Mouse (Mus musculus) thymus, adult 2 months (tissue): ENCODE measurements around the gene Pkn1. TPM values are rescaled to one million over a fixed set of nuclear protein-coding genes. Genes with fewer than 3 reads are reported as not detected.

Source experiments
- DNase-seq: peaks from one replicate; pipeline ENCODE4 v3.0.0; 2021
- H3K27ac ChIP-seq: fragments of 200-500 bp; 2 replicates; pipeline ENCODE4 v1.5.1; 2012; ENCODE audit warnings: low read length, control low read depth; ENCODE audit not compliant: control insufficient read depth, insufficient read depth
- H3K27me3 ChIP-seq: fragments of 200-500 bp; 2 replicates; pipeline ENCODE4 v1.6.1; 2012; ENCODE audit warnings: mild to moderate bottlenecking, low read length, moderate library complexity, mixed read lengths; ENCODE audit not compliant: control insufficient read depth, insufficient read depth
- H3K36me3 ChIP-seq: fragments of 200-500 bp; 2 replicates; pipeline ENCODE4 v1.6.1; 2012; ENCODE audit warnings: mild to moderate bottlenecking, low read length, moderate library complexity; ENCODE audit not compliant: control insufficient read depth, insufficient read depth
- H3K4me1 ChIP-seq: fragments of 200-500 bp; replicated peaks from 2 replicates; pipeline ENCODE4 v1.6.1; 2012; ENCODE audit warnings: low read length; ENCODE audit not compliant: control insufficient read depth, insufficient read depth
- H3K4me3 ChIP-seq: fragments of 200-500 bp; 2 replicates; pipeline ENCODE4 v1.5.1; 2012; ENCODE audit warnings: mild to moderate bottlenecking, low read length, control low read depth, moderate library complexity; ENCODE audit not compliant: control insufficient read depth, insufficient read depth
- CTCF ChIP-seq: fragments of 200-500 bp; IDR thresholded peaks from 2 replicates; pipeline ENCODE4 v1.5.1; 2012; ENCODE audit warnings: mild to moderate bottlenecking, control low read depth, low read length, moderate library complexity, borderline replicate concordance; ENCODE audit not compliant: control insufficient read depth, poor library complexity, insufficient read depth; ENCODE audit errors: extremely low read depth
- POLR2A ChIP-seq: fragments of 200-500 bp; IDR thresholded peaks from 2 replicates; pipeline ENCODE4 v1.6.1; 2012; ENCODE audit warnings: mild to moderate bottlenecking, low read length, control low read depth, moderate library complexity; ENCODE audit not compliant: control insufficient read depth, poor library complexity, insufficient read depth; ENCODE audit errors: extremely low read depth
- WGBS: fragments of 180-500 bp; shearing (Covaris S2); methylation state at CpG from one replicate; pipeline ENCODE4 v1.1.7; 2018; 5-methylcytosine and 5-hydroxymethylcytosine counted together
- polyA plus RNA-seq: library from polyadenylated mRNA; depleted of rRNA; stranded (reverse); fragments of >200 nt; gene quantifications from 2 replicates; pipeline ENCODE4 v1.2.3, GENCODE M21; 2012; rRNA removed

Gene Pkn1
- polyA plus RNA-seq, result 321 and 324 TPM in 2 replicates

- H3K27ac ChIP-seq, result peak within 1 kb of the TSS; percentile 97
- peaks cover 42% of the 10 kb centered on the region for H3K4me1 ChIP-seq
- DNase-seq, result peak; percentile 69
- WGBS, result under 1% methylated on average over 83 of the region's 85 CpGs
- H3K36me3 ChIP-seq, result no peaks in the 10 kb centered on the region
- peak within 1 kb of the TSS; percentile 81 for H3K4me3 ChIP-seq
- peak; percentile 73; the same call in 1 of the 2 replicates for TF ChIP-seq POLR2A
- no peak for TF ChIP-seq CTCF
- no peaks in the 10 kb centered on the region for H3K27me3 ChIP-seq
These were observed at the start of gene Pkn1 for GRCm38 (mm10) chr8:83698661-83699453. Pkn1 (minus strand) TSS chr8:83699179.

- Histone ChIP-seq H3K4me1 (peaks cover 39% of the 10 kb centered on the region), H3K27ac (peak overlapping the region; percentile 84), H3K4me3 (no peak overlapping the region)
These were observed 49.7 kb upstream of the Pkn1 start for GRCm38 (mm10) chr8:83748708-83749107.

GRCm38 (mm10) chr8:83747661-83748346, 48.8 kb upstream of the Pkn1 start:
- Histone ChIP-seq H3K27ac (peak overlapping the region; percentile 79), H3K27me3 (no peaks in the 10 kb centered on the region), H3K4me3 (peak overlapping the region; percentile 26), H3K4me1 (peaks cover 39% of the 10 kb centered on the region), H3K36me3 (no peaks in the 10 kb centered on the region)
- TF ChIP-seq CTCF, result no peak
- 0 out of 2 replicates have a peak, but pooled peaks have one; percentile 19 for TF ChIP-seq POLR2A
- WGBS, result 2% methylated on average over 28 of the region's 28 CpGs
- peak; percentile 59 for DNase-seq

More at GRCm38 (mm10) chr8:83748708-83749107, 49.7 kb upstream of the Pkn1 start:
- WGBS, result 0% methylated on average over 3 of the region's 3 CpGs
- no peaks in the 10 kb centered on the region for H3K27me3 ChIP-seq
- no peaks in the 10 kb centered on the region for H3K36me3 ChIP-seq
- peak; percentile 62; the same call in 1 of the 2 replicates for TF ChIP-seq POLR2A
- TF ChIP-seq CTCF, result no peak
- DNase-seq, result peak; percentile 85

GRCm38 (mm10) chr8:83744070-83744469, 45.1 kb upstream of the Pkn1 start:
- Histone ChIP-seq H3K27ac (no peak overlapping the region), H3K27me3 (no peaks in the 10 kb centered on the region), H3K36me3 (no peaks in the 10 kb centered on the region), H3K4me1 (peaks cover 41% of the 10 kb centered on the region), H3K4me3 (no peak overlapping the region)
- 92% methylated on average over 4 of the region's 4 CpGs for WGBS
- DNase-seq, result no peak
- TF ChIP-seq CTCF (no peak), POLR2A (no peak)

- 93% methylated on average over 6 of the region's 6 CpGs for WGBS
- peaks cover 42% of the 10 kb centered on the region for H3K4me1 ChIP-seq
These were observed 44.0 kb upstream of the Pkn1 start for GRCm38 (mm10) chr8:83742968-83743367.

More at GRCm38 (mm10) chr8:83742968-83743367, 44.0 kb upstream of the Pkn1 start:
- DNase-seq, result no peak
- Histone ChIP-seq H3K27me3 (no peaks in the 10 kb centered on the region), H3K27ac (peak overlapping the region; percentile 39; the same call in 1 of the 2 replicates), H3K36me3 (no peaks in the 10 kb centered on the region), H3K4me3 (no peak overlapping the region)
- no peak for TF ChIP-seq POLR2A
- no peak for TF ChIP-seq CTCF
